Mouse (Mus musculus): ENCODE data around the gene Pgbd5.

- no peak for TF ChIP-seq POLR2A (IDR thresholded peaks at IDR 0.05; ENCODE audit: low read depth, low read length)
- no peak for TF ChIP-seq CTCF (IDR thresholded peaks at IDR 0.05; ENCODE audit: extremely low read depth, insufficient read depth, insufficient read length, insufficient replicate concordance)
Measured at GRCm38 (mm10) chr8:124461103-124461502, 21.6 kb upstream of the Pgbd5 start.

Data from spleen, adult 2 months (tissue).